ENCODE assay signal across 27 mouse cellular contexts in the genomic region with DNA sequence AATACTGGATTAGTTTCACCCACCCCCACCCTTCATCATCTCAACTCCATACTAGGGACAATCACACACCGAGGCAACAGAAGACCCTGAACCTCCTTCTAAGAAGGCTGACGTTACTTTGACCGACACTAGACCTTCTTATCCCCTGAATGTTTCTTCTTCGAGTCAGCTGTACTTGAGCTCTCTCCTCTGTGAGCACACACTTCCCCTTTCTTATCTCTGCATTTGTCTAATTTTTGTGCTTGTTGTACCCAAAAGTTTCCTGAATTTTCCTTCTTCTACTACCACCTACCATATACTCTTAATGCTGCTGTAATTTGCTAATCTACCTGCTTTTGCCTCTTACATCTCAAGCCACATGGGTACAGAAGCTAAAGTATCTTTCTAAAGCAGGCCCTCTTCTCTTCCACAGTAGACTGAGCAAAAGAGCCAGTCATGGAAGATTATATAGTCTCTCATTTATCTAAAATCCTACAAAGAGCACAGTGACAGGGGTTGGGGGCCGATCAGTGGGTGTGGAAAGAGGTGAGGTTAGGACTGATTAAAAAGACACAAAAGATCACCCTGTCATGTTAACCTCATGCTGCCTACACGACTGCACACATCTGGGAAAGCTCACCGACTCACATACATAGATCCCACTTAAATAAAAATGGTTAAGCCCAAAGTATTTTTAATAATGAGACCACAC. TPM values are rescaled to one million over a fixed set of nuclear protein-coding genes. Genes with fewer than 3 reads are reported as not detected.
A peak's percentile ranks its signal among the peaks of the same experiment; 100 is the strongest.
DNase-seq lines count a peak whose midpoint lies in the region; ATAC-seq and TF ChIP-seq lines count a peak whose summit lies in the region.
"Had no signal": no experiment of that assay in that cellular context is flagged by ENCODE, and none has a peak within 500 bp of the region (broad histone marks: within the 10 kb centered on the region; RNA-seq: fewer than 3 reads in every experiment).

No protein-coding gene starts in this region.

- peak; percentile 78 for DNase-seq in MEL (ENCODE audit: low read depth, low spot score)
- no peak for DNase-seq in liver, embryonic 14.5 days (ENCODE audit: low read depth in 3 of 3, low spot score in 3 of 3)
- DNase-seq in liver, postnatal 0 days = no peak
- no peak for DNase-seq in left cerebral cortex, adult 9 months (ENCODE audit: low spot score in 2 of 2)
- no peak for DNase-seq in neural tube, embryonic 10.5 days (ENCODE audit: extremely low spot score, low spot score)
- DNase-seq in adrenal gland, postnatal 36 days = no peak
- no peak for DNase-seq in thymus, postnatal 10 days (ENCODE audit: low spot score in 2 of 2)
- DNase-seq: adrenal gland, adult 8-10 months; adrenal gland, postnatal 25 days; B cell, adult 2 months; cerebellum, adult 18-20 months; cerebellum, adult 9-10 months; cerebellum, postnatal 14 days; gastrocnemius, postnatal 10 days; gastrocnemius, postnatal 36 days; heart, adult 2 months had no signal

- peak overlapping the region; percentile 67 for H3K27ac ChIP-seq in MEL (ENCODE audit: control insufficient read depth, low read depth, low read length)
- no peak overlapping the region for H3K27ac ChIP-seq in liver, embryonic 14.5 days
- no peak overlapping the region for H3K27ac ChIP-seq in liver, postnatal 0 days (ENCODE audit: low read depth)
- H3K27ac ChIP-seq: embryonic facial prominence, embryonic 13.5 days; forebrain, embryonic 12.5 days; forebrain, embryonic 15.5 days; heart, adult 2 months; heart, embryonic 10.5 days; hindbrain, embryonic 12.5 days; hindbrain, embryonic 15.5 days had no signal

- TF ChIP-seq CTCF in MEL (IDR thresholded peaks at IDR 0.05 in 2 of 3, conservative IDR thresholded peaks at IDR 0.05 in 1 of 3; ENCODE audit: control insufficient read depth in 1 of 3, insufficient read depth in 1 of 3, low read depth in 2 of 3, low read length in 3 of 3, poor library complexity in 1 of 3, severe bottlenecking in 1 of 3) = no peak
- no peak for TF ChIP-seq CTCF in liver, embryonic 14.5 days (IDR thresholded peaks at IDR 0.05; ENCODE audit: low read depth)
- no peak for TF ChIP-seq CTCF in liver, postnatal 0 days (IDR thresholded peaks at IDR 0.05; ENCODE audit: low read depth)

- H3K79me2 ChIP-seq in MEL (ENCODE audit: control insufficient read depth, insufficient read depth, low read length, poor library complexity) = no peaks in the 10 kb centered on the region

- TF ChIP-seq RAD21 in MEL (IDR thresholded peaks at IDR 0.05; ENCODE audit: low read depth, low read length) = no peak

- peak; percentile 11 to 77; a peak in 3 of 4 replicates for TF ChIP-seq EP300 in MEL (IDR thresholded peaks at IDR 0.05; ENCODE audit: low read depth in 1 of 2, low read length in 2 of 2)
- no peak for TF ChIP-seq EP300 in liver, embryonic 14.5 days (IDR thresholded peaks at IDR 0.05; ENCODE audit: low read depth)
- no peak for TF ChIP-seq EP300 in liver, postnatal 0 days (IDR thresholded peaks at IDR 0.05; ENCODE audit: low read depth)

- ATAC-seq in common myeloid progenitor, adult 5-6 weeks (replicated peaks; ENCODE audit: low read depth, poor library complexity, severe bottlenecking) = peak; percentile 62; the same call in 1 of the 2 replicates
- peak; percentile 72 for ATAC-seq in liver, embryonic 14.5 days (ENCODE audit: insufficient read depth)
- ATAC-seq in liver, postnatal 0 days = 0 out of 2 replicates have a peak, but pooled peaks have one; percentile 5
- ATAC-seq: activated CD4-positive, CD25-positive, alpha-beta regulatory T cell, adult 4 months; forebrain, embryonic 15.5 days had no signal

- no peaks in the 10 kb centered on the region for H3K9me3 ChIP-seq in MEL (replicated peaks; ENCODE audit: insufficient read depth, low read length)
- H3K9me3 ChIP-seq in liver, embryonic 14.5 days (ENCODE audit: control insufficient read depth, low read length) = no peaks in the 10 kb centered on the region
- no peaks in the 10 kb centered on the region for H3K9me3 ChIP-seq in liver, postnatal 0 days (ENCODE audit: low read length)
- H3K9me3 ChIP-seq: embryonic facial prominence, embryonic 13.5 days; forebrain, embryonic 12.5 days; forebrain, embryonic 15.5 days; G1E; heart, embryonic 10.5 days; hindbrain, embryonic 12.5 days; hindbrain, embryonic 15.5 days had no signal

- no peak overlapping the region for H3K4me2 ChIP-seq in liver, embryonic 14.5 days (ENCODE audit: low read depth)
- H3K4me2 ChIP-seq in liver, postnatal 0 days (ENCODE audit: low read depth, low read length) = no peak overlapping the region
- H3K4me2 ChIP-seq: embryonic facial prominence, embryonic 13.5 days; forebrain, embryonic 12.5 days; forebrain, embryonic 15.5 days; hindbrain, embryonic 12.5 days; hindbrain, embryonic 15.5 days had no signal

- no peak for TF ChIP-seq POLR2A in MEL (IDR thresholded peaks at IDR 0.05; ENCODE audit: control insufficient read depth in 1 of 2, insufficient read depth in 1 of 2, low read depth in 1 of 2, low read length in 2 of 2, poor library complexity in 1 of 2)

- peaks cover 4 to 16% of the 10 kb centered on the region in 2 experiments for H3K4me1 ChIP-seq in MEL (ENCODE audit: control insufficient read depth in 1 of 2, insufficient read depth in 2 of 2, low read length in 2 of 2)
- peaks cover 0 to 17% of the 10 kb centered on the region in 2 experiments; a peak in 3 of 4 replicates for H3K4me1 ChIP-seq in liver, embryonic 14.5 days (replicated peaks; ENCODE audit: control insufficient read depth in 2 of 2, insufficient read depth in 2 of 2, low read length in 1 of 2)
- H3K4me1 ChIP-seq in liver, postnatal 0 days (ENCODE audit: insufficient read depth) = no peaks in the 10 kb centered on the region
- H3K4me1 ChIP-seq: embryonic facial prominence, embryonic 13.5 days; forebrain, embryonic 12.5 days; forebrain, embryonic 15.5 days; heart, embryonic 10.5 days; hindbrain, embryonic 12.5 days; hindbrain, embryonic 15.5 days had no signal

- H3K36me3 ChIP-seq in MEL (ENCODE audit: control insufficient read depth in 1 of 2, insufficient read depth in 2 of 2, low read length in 2 of 2) = peaks cover 0 to 16% of the 10 kb centered on the region in 2 experiments; a peak in 2 of 4 replicates
- no peaks in the 10 kb centered on the region for H3K36me3 ChIP-seq in liver, embryonic 14.5 days (replicated peaks; ENCODE audit: control insufficient read depth, insufficient read depth, low read depth)
- peaks cover 30% of the 10 kb centered on the region for H3K36me3 ChIP-seq in liver, postnatal 0 days (replicated peaks; ENCODE audit: insufficient read depth, low read length)

- 28% methylated on average over 7 of the region's 7 CpGs for WGBS in liver, embryonic 14.5 days (ENCODE audit: insufficient replicate concordance)
- 57% methylated on average over 7 of the region's 7 CpGs for WGBS in liver, postnatal 0 days (ENCODE audit: insufficient replicate concordance)

- peak overlapping the region; percentile 39 for H3K9ac ChIP-seq in MEL (ENCODE audit: control insufficient read depth, low read depth, low read length, poor library complexity, severe bottlenecking)
- no peak overlapping the region for H3K9ac ChIP-seq in liver, embryonic 14.5 days (replicated peaks)
- no peak overlapping the region for H3K9ac ChIP-seq in liver, postnatal 0 days (replicated peaks)
- H3K9ac ChIP-seq: embryonic facial prominence, embryonic 13.5 days; forebrain, embryonic 12.5 days; forebrain, embryonic 15.5 days; hindbrain, embryonic 12.5 days; hindbrain, embryonic 15.5 days had no signal

- H3K4me3 ChIP-seq in MEL (ENCODE audit: control insufficient read depth in 1 of 2, insufficient read depth in 1 of 2, low read depth in 2 of 2, low read length in 2 of 2) = no peak overlapping the region
- no peak overlapping the region for H3K4me3 ChIP-seq in liver, embryonic 14.5 days (ENCODE audit: insufficient read depth in 1 of 2, low read depth in 2 of 2, low read length in 2 of 2)
- H3K4me3 ChIP-seq in liver, postnatal 0 days (ENCODE audit: low read depth, low read length) = no peak overlapping the region
- H3K4me3 ChIP-seq: embryonic facial prominence, embryonic 13.5 days; erythroblast, embryonic 14.5 days; forebrain, embryonic 12.5 days; forebrain, embryonic 15.5 days; heart, adult 2 months; heart, embryonic 10.5 days; hindbrain, embryonic 12.5 days; hindbrain, embryonic 15.5 days had no signal

- no peaks in the 10 kb centered on the region for H3K27me3 ChIP-seq in MEL (ENCODE audit: control insufficient read depth in 1 of 2, insufficient read depth in 2 of 2, low read length in 2 of 2)
- H3K27me3 ChIP-seq in liver, embryonic 14.5 days (ENCODE audit: control insufficient read depth, insufficient read depth, low read length) = no peaks in the 10 kb centered on the region
- no peaks in the 10 kb centered on the region for H3K27me3 ChIP-seq in liver, postnatal 0 days (ENCODE audit: insufficient read depth, low read length)
- H3K27me3 ChIP-seq: CH12.LX; embryonic facial prominence, embryonic 13.5 days; forebrain, embryonic 12.5 days; forebrain, embryonic 15.5 days; hindbrain, embryonic 12.5 days; hindbrain, embryonic 15.5 days had no signal

TF ChIP-seq in MEL, 35 proteins besides CTCF, POLR2A, EP300 and RAD21:
- TF ChIP-seq ZC3H11A (IDR thresholded peaks at IDR 0.05; ENCODE audit: low read depth, low read length) (no peak), GATA1 (IDR thresholded peaks at IDR 0.05; ENCODE audit: low read depth, low read length) (peak; percentile 80), MAX (IDR thresholded peaks at IDR 0.05; ENCODE audit: low read length) (0 out of 2 replicates have a peak, but pooled peaks have one; percentile 22), E2F4 (IDR thresholded peaks at IDR 0.05; ENCODE audit: borderline replicate concordance, low read depth, low read length) (no peak), KAT2A (conservative IDR thresholded peaks at IDR 0.05; ENCODE audit: low read depth, low read length) (no peak), ETS1 (IDR thresholded peaks at IDR 0.05; ENCODE audit: low read depth, low read length) (peak; percentile 87)

RNA-seq across cellular contexts. Expression of gene Sdhaf4, which starts 7.2 kb away (rescaled TPM):
- total RNA-seq in MEL (2012; rRNA removed) = 26.9 and 28.5 TPM in 2 replicates
- 10 to 100 TPM in 1 of 2 experiments, not detected in 1; 15.8 TPM for polyA plus RNA-seq in MEL (2012; ENCODE audit: insufficient read depth in 1 of 2, insufficient read length in 2 of 2, low read depth in 1 of 2, low replicate concordance in 2 of 2, missing spikeins in 1 of 2)
- 17.9 and 20.4 TPM in 2 replicates for total RNA-seq in common myeloid progenitor, adult 5-6 weeks (2017)
- 10.9 and 13.3 TPM in 2 replicates for polyA plus RNA-seq in liver, embryonic 14.5 days (2012; rRNA removed)
- 39.9 and 42.0 TPM in 2 replicates for polyA plus RNA-seq in liver, embryonic 14.5 days (2014; fragmentation: Nextera tagmentation; extraction: Ambion mirVana)
- polyA plus RNA-seq in liver, postnatal 0 days (2015; fragmentation: Nextera tagmentation; extraction: Ambion mirVana) = 54.7 and 60.6 TPM in 2 replicates
- 10 to 100 TPM; 52.7 to 74.2 TPM for total RNA-seq in adrenal gland, postnatal 36 days (2021)
- polyA plus RNA-seq: erythroblast, embryonic 14.5 days had no signal

Comparison
In these comparisons a context has a peak if more than half of its experiments do, and no peak if none do; other contexts are left out.
1. ATAC-seq: peak in every context shown above with its lines; median percentile 72 in liver, embryonic 14.5 days; 62 in common myeloid progenitor, adult 5-6 weeks; 5 in liver, postnatal 0 days.